In the genomic region with DNA sequence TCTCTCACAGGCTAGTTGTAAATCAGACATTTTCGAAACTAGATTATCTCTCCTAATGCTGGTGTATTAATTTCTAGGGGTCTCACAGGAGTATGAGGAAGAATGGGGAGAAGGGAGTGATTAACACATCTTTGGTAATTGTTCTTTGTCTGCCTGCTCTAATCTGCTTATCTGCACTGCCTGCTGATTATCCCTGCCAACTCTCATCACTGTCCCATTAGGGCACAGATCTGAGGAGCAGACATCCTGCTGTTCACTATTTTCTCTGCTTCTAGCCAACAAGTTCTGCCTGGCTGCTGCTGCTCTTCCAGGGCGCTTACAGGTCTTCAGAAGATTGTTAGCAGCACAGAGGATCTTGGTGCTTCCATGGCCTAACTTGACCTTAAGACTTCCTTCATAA, we compare ENCODE assay signal across 17 mouse cellular contexts.
DNase-seq lines count a peak whose midpoint lies in the region; ATAC-seq and TF ChIP-seq lines count a peak whose summit lies in the region.
"Had no signal": no experiment of that assay in that cellular context is flagged by ENCODE, and none has a peak within 500 bp of the region (broad histone marks: within the 10 kb centered on the region; RNA-seq: fewer than 3 reads in every experiment).

No protein-coding gene starts in this region.

- TF ChIP-seq EP300 in MEL (IDR thresholded peaks at IDR 0.05; ENCODE audit: low read depth in 1 of 2, low read length in 2 of 2) = no peak

- no peaks in the 10 kb centered on the region for H3K27me3 ChIP-seq in embryonic facial prominence, embryonic 14.5 days (replicated peaks; ENCODE audit: control insufficient read depth, insufficient read depth, low read length)
- no peaks in the 10 kb centered on the region for H3K27me3 ChIP-seq in embryonic facial prominence, embryonic 10.5 days (replicated peaks; ENCODE audit: low read depth, poor library complexity, severe bottlenecking)
- H3K27me3 ChIP-seq in hindbrain, embryonic 16.5 days (replicated peaks; ENCODE audit: control insufficient read depth, insufficient read depth, low read length) = no peaks in the 10 kb centered on the region
- H3K27me3 ChIP-seq in hindbrain, embryonic 11.5 days (ENCODE audit: control insufficient read depth, insufficient read depth, low read length) = no peaks in the 10 kb centered on the region
- H3K27me3 ChIP-seq in MEL (ENCODE audit: control insufficient read depth in 1 of 2, insufficient read depth in 2 of 2, low read length in 2 of 2) = no peaks in the 10 kb centered on the region
- no peaks in the 10 kb centered on the region for H3K27me3 ChIP-seq in forebrain, postnatal 0 days (ENCODE audit: insufficient read depth, low read length)
- H3K27me3 ChIP-seq: heart, embryonic 12.5 days had no signal

- no peak for TF ChIP-seq CTCF in MEL (IDR thresholded peaks at IDR 0.05 in 2 of 3, conservative IDR thresholded peaks at IDR 0.05 in 1 of 3; ENCODE audit: control insufficient read depth in 1 of 3, insufficient read depth in 1 of 3, low read depth in 2 of 3, low read length in 3 of 3, poor library complexity in 1 of 3, severe bottlenecking in 1 of 3)
- no peak for TF ChIP-seq CTCF in forebrain, postnatal 0 days (IDR thresholded peaks at IDR 0.05; ENCODE audit: low read depth)

- no peak overlapping the region for H3K27ac ChIP-seq in embryonic facial prominence, embryonic 14.5 days (replicated peaks; ENCODE audit: low read depth, low read length)
- no peak overlapping the region for H3K27ac ChIP-seq in embryonic facial prominence, embryonic 10.5 days (replicated peaks)
- H3K27ac ChIP-seq in hindbrain, embryonic 16.5 days (ENCODE audit: low read depth, low read length) = no peak overlapping the region
- no peak overlapping the region for H3K27ac ChIP-seq in hindbrain, embryonic 11.5 days (ENCODE audit: low read depth, low read length)
- H3K27ac ChIP-seq in MEL (ENCODE audit: control insufficient read depth, low read depth, low read length) = no peak overlapping the region
- no peak overlapping the region for H3K27ac ChIP-seq in forebrain, postnatal 0 days (ENCODE audit: low read depth, low read length)
- H3K27ac ChIP-seq: gastrocnemius, adult 2 months; layer of hippocampus, adult 2 months had no signal

- H3K79me2 ChIP-seq in MEL (ENCODE audit: control insufficient read depth, insufficient read depth, low read length, poor library complexity) = no peaks in the 10 kb centered on the region

- H3K4me2 ChIP-seq in embryonic facial prominence, embryonic 14.5 days (ENCODE audit: low read depth, low read length) = no peak overlapping the region
- no peak overlapping the region for H3K4me2 ChIP-seq in hindbrain, embryonic 16.5 days (ENCODE audit: low read length)
- no peak overlapping the region for H3K4me2 ChIP-seq in hindbrain, embryonic 11.5 days (replicated peaks; ENCODE audit: low read depth, low read length)
- H3K4me2 ChIP-seq in forebrain, postnatal 0 days (ENCODE audit: low read depth) = no peak overlapping the region
- H3K4me2 ChIP-seq: heart, embryonic 12.5 days; liver, embryonic 11.5 days had no signal

- DNase-seq in embryonic facial prominence, embryonic 14.5 days (ENCODE audit: low spot score) = peak; percentile 2
- no peak for DNase-seq in embryonic facial prominence, embryonic 10.5 days (ENCODE audit: low spot score)
- DNase-seq in hindbrain, embryonic 11.5 days (ENCODE audit: low spot score) = no peak
- DNase-seq in MEL (ENCODE audit: low read depth, low spot score) = no peak
- no peak for DNase-seq in forebrain, postnatal 0 days
- DNase-seq in c-Kit-positive CD71-positive TER-119-positive erythroid progenitor cells, embryonic 14.5 days (ENCODE audit: low spot score) = no peak
- DNase-seq: gastrocnemius, adult 2 months; kidney, adult 8-10 months; kidney, postnatal 14 days; lung, adult 18-20 months; lung, postnatal 14 days; thymus, postnatal 36 days had no signal

- no peak overlapping the region for H3K4me3 ChIP-seq in embryonic facial prominence, embryonic 14.5 days (ENCODE audit: low read depth, low read length)
- H3K4me3 ChIP-seq in embryonic facial prominence, embryonic 10.5 days = no peak overlapping the region
- H3K4me3 ChIP-seq in hindbrain, embryonic 16.5 days (ENCODE audit: low read length) = no peak overlapping the region
- no peak overlapping the region for H3K4me3 ChIP-seq in hindbrain, embryonic 11.5 days (ENCODE audit: low read depth, low read length)
- H3K4me3 ChIP-seq in MEL (ENCODE audit: control insufficient read depth in 1 of 2, insufficient read depth in 1 of 2, low read depth in 2 of 2, low read length in 2 of 2) = no peak overlapping the region
- H3K4me3 ChIP-seq in forebrain, postnatal 0 days (ENCODE audit: low read depth, low read length) = no peak overlapping the region
- H3K4me3 ChIP-seq: gastrocnemius, adult 2 months; heart, embryonic 12.5 days; layer of hippocampus, adult 2 months had no signal

- H3K4me1 ChIP-seq in embryonic facial prominence, embryonic 14.5 days (ENCODE audit: control insufficient read depth, insufficient read depth, low read length) = no peaks in the 10 kb centered on the region
- H3K4me1 ChIP-seq in embryonic facial prominence, embryonic 10.5 days = no peaks in the 10 kb centered on the region
- no peaks in the 10 kb centered on the region for H3K4me1 ChIP-seq in hindbrain, embryonic 16.5 days (ENCODE audit: control insufficient read depth, insufficient read depth, low read depth, low read length)
- H3K4me1 ChIP-seq in hindbrain, embryonic 11.5 days (replicated peaks; ENCODE audit: control insufficient read depth, insufficient read depth, low read length) = no peaks in the 10 kb centered on the region
- peaks cover 0 to 3% of the 10 kb centered on the region in 2 experiments; a peak in 2 of 4 replicates for H3K4me1 ChIP-seq in MEL (ENCODE audit: control insufficient read depth in 1 of 2, insufficient read depth in 2 of 2, low read length in 2 of 2)
- no peaks in the 10 kb centered on the region for H3K4me1 ChIP-seq in forebrain, postnatal 0 days (ENCODE audit: insufficient read depth)
- H3K4me1 ChIP-seq: heart, embryonic 12.5 days had no signal

- H3K9me3 ChIP-seq in embryonic facial prominence, embryonic 14.5 days (ENCODE audit: control insufficient read depth, low read length) = no peaks in the 10 kb centered on the region
- no peaks in the 10 kb centered on the region for H3K9me3 ChIP-seq in embryonic facial prominence, embryonic 10.5 days
- H3K9me3 ChIP-seq in hindbrain, embryonic 16.5 days (ENCODE audit: control insufficient read depth, low read length) = no peaks in the 10 kb centered on the region
- no peaks in the 10 kb centered on the region for H3K9me3 ChIP-seq in hindbrain, embryonic 11.5 days (ENCODE audit: control insufficient read depth, low read length)
- H3K9me3 ChIP-seq in MEL (replicated peaks; ENCODE audit: insufficient read depth, low read length) = no peaks in the 10 kb centered on the region
- H3K9me3 ChIP-seq in forebrain, postnatal 0 days (ENCODE audit: low read length) = no peaks in the 10 kb centered on the region
- H3K9me3 ChIP-seq: G1E; heart, embryonic 12.5 days had no signal

- H3K36me3 ChIP-seq in embryonic facial prominence, embryonic 14.5 days (ENCODE audit: control insufficient read depth, insufficient read depth, low read length) = no peaks in the 10 kb centered on the region
- no peaks in the 10 kb centered on the region for H3K36me3 ChIP-seq in embryonic facial prominence, embryonic 10.5 days (replicated peaks)
- H3K36me3 ChIP-seq in hindbrain, embryonic 16.5 days (ENCODE audit: control insufficient read depth, insufficient read depth, low read length) = no peaks in the 10 kb centered on the region
- H3K36me3 ChIP-seq in hindbrain, embryonic 11.5 days (ENCODE audit: control insufficient read depth, insufficient read depth, low read length) = no peaks in the 10 kb centered on the region
- no peaks in the 10 kb centered on the region for H3K36me3 ChIP-seq in MEL (ENCODE audit: control insufficient read depth in 1 of 2, insufficient read depth in 2 of 2, low read length in 2 of 2)
- no peaks in the 10 kb centered on the region for H3K36me3 ChIP-seq in forebrain, postnatal 0 days (ENCODE audit: insufficient read depth)
- H3K36me3 ChIP-seq: G1E; heart, embryonic 12.5 days had no signal

- H3K9ac ChIP-seq in embryonic facial prominence, embryonic 14.5 days (ENCODE audit: low read depth, low read length) = no peak overlapping the region
- H3K9ac ChIP-seq in hindbrain, embryonic 16.5 days (ENCODE audit: low read depth, low read length) = no peak overlapping the region
- no peak overlapping the region for H3K9ac ChIP-seq in hindbrain, embryonic 11.5 days (ENCODE audit: low read depth, low read length)
- H3K9ac ChIP-seq in MEL (ENCODE audit: control insufficient read depth, low read depth, low read length, poor library complexity, severe bottlenecking) = no peak overlapping the region
- no peak overlapping the region for H3K9ac ChIP-seq in forebrain, postnatal 0 days
- H3K9ac ChIP-seq: heart, embryonic 12.5 days had no signal

- TF ChIP-seq RAD21 in MEL (IDR thresholded peaks at IDR 0.05; ENCODE audit: low read depth, low read length) = no peak

- WGBS in embryonic facial prominence, embryonic 14.5 days = 54% methylated on average over 2 of the region's 2 CpGs
- WGBS in embryonic facial prominence, embryonic 10.5 days = 43% methylated on average over 2 of the region's 2 CpGs
- 48% methylated on average over 2 of the region's 2 CpGs for WGBS in hindbrain, embryonic 16.5 days
- 68% methylated on average over 2 of the region's 2 CpGs for WGBS in hindbrain, embryonic 11.5 days
- WGBS in forebrain, postnatal 0 days = 20% methylated on average over 2 of the region's 2 CpGs

- ATAC-seq in embryonic facial prominence, embryonic 14.5 days (ENCODE audit: low read depth) = no peak
- ATAC-seq in hindbrain, embryonic 16.5 days = peak; percentile 76; the same call in 1 of the 2 replicates
- ATAC-seq in hindbrain, embryonic 11.5 days (ENCODE audit: low FRiP score) = no peak
- ATAC-seq in forebrain, postnatal 0 days = peak; percentile 40; the same call in 1 of the 2 replicates

- TF ChIP-seq POLR2A in MEL (IDR thresholded peaks at IDR 0.05; ENCODE audit: control insufficient read depth in 1 of 2, insufficient read depth in 1 of 2, low read depth in 1 of 2, low read length in 2 of 2, poor library complexity in 1 of 2) = no peak

TF ChIP-seq in MEL, 35 proteins besides CTCF, POLR2A, EP300 and RAD21:
- TF ChIP-seq GATA1 (IDR thresholded peaks at IDR 0.05; ENCODE audit: low read depth, low read length) = peak; percentile 49; the same call in 1 of the 2 replicates
- no peak for TF ChIP-seq USF2 (IDR thresholded peaks at IDR 0.05; ENCODE audit: borderline replicate concordance in 1 of 2, insufficient read depth in 1 of 2, low read depth in 1 of 2, low read length in 2 of 2)
- TF ChIP-seq ZKSCAN1 (IDR thresholded peaks at IDR 0.05; ENCODE audit: low read depth, low read length) = no peak

Comparison
In these comparisons a context has a peak if more than half of its experiments do, and no peak if none do; other contexts are left out.
1. ATAC-seq: peak in hindbrain, embryonic 16.5 days (single experiment) and forebrain, postnatal 0 days (single experiment); none in embryonic facial prominence, embryonic 14.5 days (single experiment) and hindbrain, embryonic 11.5 days (single experiment).